Comparison of ENCODE assay signal across 10 mouse cellular contexts in genomic region chr9:44286256-44286850, GRCm38 (mm10). TPM values are rescaled to one million over a fixed set of nuclear protein-coding genes. Genes with fewer than 3 reads are reported as not detected.
DNase-seq lines count a peak whose midpoint lies in the region; ATAC-seq lines count a peak whose summit lies in the region.
"Had no signal": no experiment of that assay in that cellular context is flagged by ENCODE, and none has a peak within 500 bp of the region (broad histone marks: within the 10 kb centered on the region; RNA-seq: fewer than 3 reads in every experiment).

No protein-coding gene starts in this region.

- peaks cover 21% of the 10 kb centered on the region for H3K4me1 ChIP-seq in heart, embryonic 11.5 days (ENCODE audit: control insufficient read depth, insufficient read depth, low read length)
- peaks cover 29% of the 10 kb centered on the region for H3K4me1 ChIP-seq in hindbrain, embryonic 15.5 days (replicated peaks)
- H3K4me1 ChIP-seq in midbrain, embryonic 14.5 days (ENCODE audit: control insufficient read depth, insufficient read depth, low read length): peaks cover 23% of the 10 kb centered on the region; the same call in 1 of the 2 replicates

- H3K27ac ChIP-seq in heart, embryonic 11.5 days (ENCODE audit: low read depth, low read length): no peak overlapping the region
- no peak overlapping the region for H3K27ac ChIP-seq in hindbrain, embryonic 15.5 days (replicated peaks)
- H3K27ac ChIP-seq in midbrain, embryonic 14.5 days (replicated peaks; ENCODE audit: low read depth, low read length): no peak overlapping the region
- H3K27ac ChIP-seq: macrophage had no signal

- H3K4me3 ChIP-seq in heart, embryonic 11.5 days (ENCODE audit: low read depth, low read length): peak overlapping the region; percentile 72
- H3K4me3 ChIP-seq in hindbrain, embryonic 15.5 days: peak overlapping the region; percentile 66
- H3K4me3 ChIP-seq in midbrain, embryonic 14.5 days (replicated peaks; ENCODE audit: low read depth, low read length): peak overlapping the region; percentile 88

- WGBS in heart, embryonic 11.5 days (ENCODE audit: insufficient replicate concordance): 16% methylated on average over 6 of the region's 6 CpGs
- 13% methylated on average over 6 of the region's 6 CpGs for WGBS in hindbrain, embryonic 15.5 days
- 8% methylated on average over 6 of the region's 6 CpGs for WGBS in midbrain, embryonic 14.5 days

- peak overlapping the region; percentile 48 for H3K4me2 ChIP-seq in heart, embryonic 11.5 days
- H3K4me2 ChIP-seq in hindbrain, embryonic 15.5 days: peak overlapping the region; percentile 79
- peak overlapping the region; percentile 90 for H3K4me2 ChIP-seq in midbrain, embryonic 14.5 days (ENCODE audit: low read length)

- peaks cover 11% of the 10 kb centered on the region for H3K27me3 ChIP-seq in heart, embryonic 11.5 days (ENCODE audit: control insufficient read depth, insufficient read depth, low read length)
- H3K27me3 ChIP-seq in hindbrain, embryonic 15.5 days: no peaks in the 10 kb centered on the region
- H3K27me3 ChIP-seq in midbrain, embryonic 14.5 days (ENCODE audit: control insufficient read depth, insufficient read depth, low read length): no peaks in the 10 kb centered on the region
- H3K27me3 ChIP-seq: CH12.LX had no signal

- H3K9me3 ChIP-seq in heart, embryonic 11.5 days (replicated peaks; ENCODE audit: control insufficient read depth, low read length): no peaks in the 10 kb centered on the region
- H3K9me3 ChIP-seq in hindbrain, embryonic 15.5 days: no peaks in the 10 kb centered on the region
- H3K9me3 ChIP-seq in midbrain, embryonic 14.5 days (ENCODE audit: control insufficient read depth, low read length): no peaks in the 10 kb centered on the region

- DNase-seq in heart, adult 8-10 months (ENCODE audit: low spot score): no peak
- DNase-seq in midbrain, embryonic 14.5 days: no peak
- DNase-seq in ovary, adult 18-20 months (ENCODE audit: low spot score): no peak
- DNase-seq in urinary bladder, adult 2 months (ENCODE audit: low spot score): no peak
- DNase-seq in gastrocnemius, postnatal 25 days: no peak

- peaks cover 1% of the 10 kb centered on the region; the same call in 1 of the 2 replicates for H3K36me3 ChIP-seq in heart, embryonic 11.5 days (ENCODE audit: control insufficient read depth, insufficient read depth, low read length)
- H3K36me3 ChIP-seq in hindbrain, embryonic 15.5 days: peaks cover 12% of the 10 kb centered on the region
- peaks cover 16% of the 10 kb centered on the region for H3K36me3 ChIP-seq in midbrain, embryonic 14.5 days (ENCODE audit: control insufficient read depth, insufficient read depth, low read length)

- no peak; the same call in 1 of the 2 replicates for ATAC-seq in heart, embryonic 11.5 days (replicated peaks; ENCODE audit: insufficient number of reproducible peaks, low FRiP score, low TSS enrichment)
- ATAC-seq in common myeloid progenitor, adult 5-6 weeks (replicated peaks; ENCODE audit: low read depth, poor library complexity, severe bottlenecking): 0 out of 2 replicates have a peak, but pooled peaks have one; percentile 6
- ATAC-seq in hindbrain, embryonic 15.5 days (ENCODE audit: low FRiP score, low read depth): no peak
- ATAC-seq in midbrain, embryonic 14.5 days (ENCODE audit: low FRiP score, low TSS enrichment): no peak

- H3K9ac ChIP-seq in heart, embryonic 11.5 days (ENCODE audit: low read depth, low read length): peak overlapping the region; percentile 36
- H3K9ac ChIP-seq in hindbrain, embryonic 15.5 days: peak overlapping the region; percentile 84; the same call in 1 of the 2 replicates
- peak overlapping the region; percentile 96 for H3K9ac ChIP-seq in midbrain, embryonic 14.5 days (replicated peaks; ENCODE audit: low read length)

RNA-seq across cellular contexts. Expression of gene Abcg4, which starts 2.1 kb away (rescaled TPM):
- polyA plus RNA-seq in heart, embryonic 11.5 days (2014; fragmentation: Nextera tagmentation; extraction: Ambion mirVana): 2.7 and 3.3 TPM in 2 replicates
- total RNA-seq in heart, adult 8-10 months (2022): 1 to 10 TPM in 1 of 4 experiments, under 1 TPM in 3; 0.30 to 1.5 (median 0.52) TPM
- total RNA-seq in common myeloid progenitor, adult 5-6 weeks (2017): 4.2 and 4.8 TPM in 2 replicates
- polyA plus RNA-seq in hindbrain, embryonic 15.5 days (2015; fragmentation: Nextera tagmentation; extraction: Ambion mirVana): 28.7 and 32.1 TPM in 2 replicates
- 18.9 and 20.1 TPM in 2 replicates for polyA plus RNA-seq in midbrain, embryonic 14.5 days (2014; fragmentation: Nextera tagmentation; extraction: Ambion mirVana)
- 7.6 and 8.9 TPM in 2 replicates for polyA plus RNA-seq in urinary bladder, adult 2 months (2012; rRNA removed)
- total RNA-seq in gastrocnemius, postnatal 25 days (2021): under 1 TPM; 0.15 to 0.62 TPM
- polyA plus RNA-seq: macrophage had no signal

RNA-seq across cellular contexts. Expression of gene Nlrx1, which starts 18.0 kb away (rescaled TPM):
- polyA plus RNA-seq in heart, embryonic 11.5 days (2014; fragmentation: Nextera tagmentation; extraction: Ambion mirVana): 3.6 and 4.9 TPM in 2 replicates
- 10 to 100 TPM; 20.3 to 25.8 (median 24.9) TPM for total RNA-seq in heart, adult 8-10 months (2022)
- total RNA-seq in common myeloid progenitor, adult 5-6 weeks (2017): 1.6 and 3.4 TPM in 2 replicates
- polyA plus RNA-seq in hindbrain, embryonic 15.5 days (2015; fragmentation: Nextera tagmentation; extraction: Ambion mirVana): 4.1 and 5.9 TPM in 2 replicates
- 3.7 and 3.9 TPM in 2 replicates for polyA plus RNA-seq in midbrain, embryonic 14.5 days (2014; fragmentation: Nextera tagmentation; extraction: Ambion mirVana)
- polyA plus RNA-seq in urinary bladder, adult 2 months (2012; rRNA removed): 9.6 and 13.0 TPM in 2 replicates
- 10 to 100 TPM; 18.6 to 21.1 TPM for total RNA-seq in gastrocnemius, postnatal 25 days (2021)

RNA-seq across cellular contexts. Expression of gene Hinfp, which starts 19.1 kb away (rescaled TPM):
- polyA plus RNA-seq in heart, embryonic 11.5 days (2014; fragmentation: Nextera tagmentation; extraction: Ambion mirVana): 15.3 and 15.9 TPM in 2 replicates
- total RNA-seq in heart, adult 8-10 months (2022): 1 to 10 TPM; 4.5 to 7.2 (median 6.3) TPM
- 10.6 and 12.1 TPM in 2 replicates for total RNA-seq in common myeloid progenitor, adult 5-6 weeks (2017)
- 25.7 and 28.8 TPM in 2 replicates for polyA plus RNA-seq in hindbrain, embryonic 15.5 days (2015; fragmentation: Nextera tagmentation; extraction: Ambion mirVana)
- 15.9 and 24.7 TPM in 2 replicates for polyA plus RNA-seq in midbrain, embryonic 14.5 days (2014; fragmentation: Nextera tagmentation; extraction: Ambion mirVana)
- 20.2 and 22.7 TPM in 2 replicates for polyA plus RNA-seq in urinary bladder, adult 2 months (2012; rRNA removed)
- 1 to 10 TPM; 5.6 to 6.0 TPM for total RNA-seq in gastrocnemius, postnatal 25 days (2021)

RNA-seq across cellular contexts. Expression of gene C2cd2l, which starts 33.7 kb away (rescaled TPM):
- polyA plus RNA-seq in heart, embryonic 11.5 days (2014; fragmentation: Nextera tagmentation; extraction: Ambion mirVana): 4.7 and 7.1 TPM in 2 replicates
- total RNA-seq in heart, adult 8-10 months (2022): 10 to 100 TPM; 12.7 to 19.2 (median 14.1) TPM
- 2.1 and 4.4 TPM in 2 replicates for total RNA-seq in common myeloid progenitor, adult 5-6 weeks (2017)
- 28.7 and 29.3 TPM in 2 replicates for polyA plus RNA-seq in hindbrain, embryonic 15.5 days (2015; fragmentation: Nextera tagmentation; extraction: Ambion mirVana)
- polyA plus RNA-seq in midbrain, embryonic 14.5 days (2014; fragmentation: Nextera tagmentation; extraction: Ambion mirVana): 25.2 and 25.5 TPM in 2 replicates
- polyA plus RNA-seq in urinary bladder, adult 2 months (2012; rRNA removed): 30.5 and 31.4 TPM in 2 replicates
- total RNA-seq in gastrocnemius, postnatal 25 days (2021): 10 to 100 TPM; 12.0 to 12.2 TPM

RNA-seq across cellular contexts. Expression of gene Pdzd3, which starts 35.1 kb away (rescaled TPM):
- polyA plus RNA-seq in heart, embryonic 11.5 days (2014; fragmentation: Nextera tagmentation; extraction: Ambion mirVana): not detected in 2 replicates
- total RNA-seq in heart, adult 8-10 months (2022): 1 to 10 TPM; 3.6 to 7.1 (median 6.0) TPM
- 0.58 TPM in 1 of 2 replicates, not detected in the other for total RNA-seq in common myeloid progenitor, adult 5-6 weeks (2017)
- polyA plus RNA-seq in hindbrain, embryonic 15.5 days (2015; fragmentation: Nextera tagmentation; extraction: Ambion mirVana): 0.39 and 0.87 TPM in 2 replicates
- polyA plus RNA-seq in midbrain, embryonic 14.5 days (2014; fragmentation: Nextera tagmentation; extraction: Ambion mirVana): 0.49 and 0.57 TPM in 2 replicates
- polyA plus RNA-seq in urinary bladder, adult 2 months (2012; rRNA removed): 0.21 and 0.24 TPM in 2 replicates
- total RNA-seq in gastrocnemius, postnatal 25 days (2021): under 1 TPM; 0.99 to 1.00 TPM
- polyA plus RNA-seq: macrophage had no signal

Comparison
In these comparisons a context has a peak if more than half of its experiments do, and no peak if none do; other contexts are left out.
1. H3K9ac ChIP-seq: peak in every context shown above with its lines; median percentile 96 in midbrain, embryonic 14.5 days; 84 in hindbrain, embryonic 15.5 days; 36 in heart, embryonic 11.5 days.